Mouse (Mus musculus) hindlimb bud, embryonic 11.5 days (tissue): ENCODE results near the gene Zfp202.
A peak's percentile ranks its signal among the peaks of the same experiment; 100 is the strongest.
"Not testable (repeated sequence)": the region's sequence is repeated elsewhere in the genome, so short reads cannot be mapped to it uniquely, and the experiment has no call there.

Source experiments
- DNase-seq: peaks from one replicate; pipeline ENCODE4 v3.0.0-alpha.2; 2012; ENCODE audit warnings: low read depth, low spot score; ENCODE audit errors: extremely low spot score

Zfp202 gene

GRCm38 (mm10) chr9:40192098-40193038 lies at the start of gene Zfp202:
Gene Zfp202 (plus strand): TSS chr9:40192316.
- peak; percentile 56 for DNase-seq

DNA sequence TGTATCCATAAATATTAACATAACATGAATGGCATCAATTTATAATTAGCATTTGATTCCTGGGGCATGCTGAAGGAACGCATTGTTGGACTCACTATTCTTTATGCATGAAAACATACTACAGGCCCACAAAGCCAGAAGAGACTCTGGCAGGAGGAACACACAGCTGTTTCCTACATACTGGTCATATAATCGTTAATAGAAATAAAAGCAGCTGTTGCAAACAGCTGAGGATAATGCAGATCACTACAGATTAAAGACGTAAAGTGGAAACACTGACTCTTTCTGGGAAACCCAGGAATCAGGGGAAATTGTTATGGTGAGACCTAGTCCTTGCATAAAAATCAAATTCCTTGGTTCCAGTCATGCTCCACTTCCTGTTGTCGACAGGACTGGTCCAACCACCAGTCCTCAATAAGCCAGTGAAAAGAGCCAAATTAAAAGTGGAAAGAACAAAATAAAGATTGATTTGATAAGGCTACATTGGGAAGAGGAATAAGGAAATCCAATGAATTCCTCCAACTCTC lies 36.9 kb upstream of the Zfp202 start:
- no peak for DNase-seq

DNA sequence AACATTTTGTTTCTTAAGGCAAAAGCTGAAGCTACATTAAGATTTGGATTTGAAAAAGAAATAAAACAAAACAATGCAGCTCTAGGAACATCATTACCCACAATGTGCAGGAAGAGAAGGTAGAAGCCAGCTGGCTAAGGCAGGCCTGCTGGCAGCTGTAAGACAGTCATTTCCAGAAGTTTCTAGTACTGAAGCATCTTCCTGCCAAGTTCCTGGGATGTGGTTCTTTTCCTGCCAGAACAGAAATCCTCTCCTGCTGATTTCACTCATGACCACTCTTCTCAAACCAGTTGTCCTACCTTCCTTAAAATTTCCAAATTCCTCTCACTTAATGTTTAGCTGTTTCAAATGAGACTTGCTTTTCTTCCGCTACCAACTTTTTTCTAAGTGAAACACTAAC lies 25.7 kb upstream of the Zfp202 start:
- DNase-seq, result no peak

DNA sequence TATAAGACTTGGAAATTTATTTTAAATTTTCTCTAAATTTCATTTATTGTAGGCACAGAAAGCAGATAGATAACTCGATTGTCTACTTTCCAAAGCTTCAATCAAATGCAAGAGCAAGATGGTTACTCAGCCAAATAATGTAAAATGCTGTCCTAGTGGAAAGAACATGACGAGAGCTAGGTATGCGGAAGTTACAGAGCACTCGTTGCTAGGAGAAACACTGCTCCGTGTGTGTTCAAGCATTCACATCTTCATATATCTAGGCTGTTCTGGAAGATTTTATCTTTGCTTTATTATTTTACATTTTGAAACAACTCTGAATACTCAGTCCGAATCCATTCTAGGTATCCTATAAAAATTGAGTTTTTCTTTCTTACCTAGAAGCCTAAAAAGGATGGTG lies 15.1 kb upstream of the Zfp202 start:
- no peak for DNase-seq

GRCm38 (mm10) chr9:40180620-40181019 lies 11.5 kb upstream of the Zfp202 start, which contains the start of gene Olfr986:
Gene Olfr986 (plus strand): TSS chr9:40180920.
- no peak for DNase-seq

GRCm38 (mm10) chr9:40185166-40185565 lies 7.0 kb upstream of the Zfp202 start:
- not testable (repeated sequence) for DNase-seq

- DNase-seq, result peak; percentile 1
These were observed 835 bp upstream of the Zfp202 start for GRCm38 (mm10) chr9:40191086-40191876.

- no peak for DNase-seq
These were observed 3.9 kb downstream of the Zfp202 start for GRCm38 (mm10) chr9:40195981-40196380.

DNA sequence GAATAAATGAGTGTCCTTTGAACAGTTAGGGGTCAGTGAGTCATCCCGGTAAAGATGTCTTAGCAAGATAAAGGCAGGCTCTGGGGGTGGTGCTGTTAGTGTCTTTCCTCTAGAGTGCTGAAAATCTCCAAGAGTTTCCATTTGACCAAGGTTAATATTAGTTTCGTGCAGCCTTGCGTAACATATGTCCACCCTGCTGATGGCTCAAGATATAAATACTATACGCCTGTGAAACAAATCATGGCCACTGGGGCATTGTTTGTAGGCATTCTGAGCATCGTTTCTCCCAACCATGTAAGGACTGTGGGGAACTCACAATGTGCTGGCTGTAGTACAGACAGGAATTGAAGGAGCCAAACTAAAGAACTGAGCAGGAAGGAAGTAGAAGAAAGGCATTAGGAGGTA lies 14.4 kb downstream of the Zfp202 start:
- no peak for DNase-seq

- DNase-seq, result no peak
These were observed 18.6 kb downstream of the Zfp202 start for GRCm38 (mm10) chr9:40210744-40211143.

DNA sequence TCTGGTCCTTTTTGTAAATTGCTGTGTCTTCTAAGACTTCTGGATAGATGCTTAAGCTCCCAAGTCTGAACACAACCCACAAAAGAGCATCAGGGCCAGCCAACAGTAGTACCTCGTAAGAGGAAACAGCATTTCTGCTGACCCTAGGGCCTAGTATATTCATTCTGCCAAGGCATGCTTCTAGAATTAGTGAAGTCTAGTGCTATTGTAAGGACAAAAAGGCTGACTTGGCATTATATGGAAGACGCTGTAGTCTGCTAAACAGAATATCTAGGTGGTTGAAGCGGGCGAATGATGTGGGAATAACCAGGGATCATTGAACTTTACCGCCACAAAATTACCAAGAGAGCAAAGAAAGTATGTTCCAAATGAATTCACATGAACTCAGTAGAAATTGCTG lies 21.9 kb downstream of the Zfp202 start:
- no peak for DNase-seq

DNA sequence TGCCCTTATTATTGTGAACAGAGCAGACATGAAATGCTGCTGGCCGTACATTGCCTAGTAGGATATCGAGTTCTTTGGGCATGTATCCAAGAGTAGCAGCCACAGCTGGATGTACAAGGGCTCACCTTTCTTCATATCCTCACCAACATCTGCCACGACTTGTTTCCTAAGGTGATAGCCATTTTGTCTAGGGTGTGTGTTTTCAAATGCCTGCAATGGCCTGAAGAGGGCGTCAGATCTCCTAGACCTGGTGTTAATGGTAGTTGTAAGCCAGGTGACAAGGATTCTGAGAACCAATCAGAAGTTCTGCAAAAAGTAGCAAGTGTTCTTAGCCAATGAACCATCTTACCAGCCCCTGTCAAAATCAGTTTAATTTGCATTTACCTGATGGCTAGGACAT lies 24.5 kb downstream of the Zfp202 start:
- no peak for DNase-seq

DNA sequence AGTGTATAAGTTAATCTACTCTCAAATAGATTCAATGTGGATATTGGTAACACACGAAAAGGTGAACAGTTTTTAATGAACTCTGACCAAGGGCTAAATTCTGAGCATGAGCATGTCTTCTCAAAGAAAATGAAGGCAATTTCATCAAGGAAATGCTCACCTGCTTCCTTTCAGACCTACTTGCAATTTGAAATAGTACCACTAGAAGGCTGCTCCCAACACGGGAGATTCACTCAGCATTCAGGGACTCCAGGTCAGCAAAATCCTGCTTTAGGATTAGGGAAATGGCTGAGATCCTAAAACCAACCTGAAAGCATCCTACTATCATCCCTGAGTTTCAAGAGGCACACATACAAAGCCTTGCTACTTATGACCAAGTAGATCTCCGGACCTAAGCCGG lies 32.2 kb downstream of the Zfp202 start:
- no peak for DNase-seq

GRCm38 (mm10) chr9:40227874-40228789 lies 36.0 kb downstream of the Zfp202 start:
- DNase-seq, result no peak

- DNase-seq, result no peak
These were observed 36.8 kb downstream of the Zfp202 start for GRCm38 (mm10) chr9:40228804-40229331.

DNA sequence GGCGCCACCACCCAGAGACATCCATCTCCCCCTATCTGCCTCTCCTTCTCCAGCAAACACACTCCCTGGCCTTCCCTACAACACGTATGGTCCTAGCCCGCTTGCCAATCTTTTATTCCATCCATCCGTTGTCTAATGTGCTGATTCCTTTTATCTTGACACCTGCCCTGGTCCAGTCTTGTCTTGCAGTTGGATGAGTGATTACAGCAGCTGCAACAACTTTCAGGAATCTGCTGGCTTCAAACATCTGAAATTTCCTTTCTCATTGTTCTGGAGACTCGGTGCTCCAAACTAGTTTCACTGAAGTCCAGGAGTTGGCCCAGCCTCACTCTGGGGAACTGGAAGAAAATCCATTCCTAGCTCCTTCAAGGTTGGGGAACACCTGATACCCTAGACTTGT lies 37.4 kb downstream of the Zfp202 start:
- DNase-seq, result no peak

GRCm38 (mm10) chr9:40231019-40231418 lies 38.9 kb downstream of the Zfp202 start:
- no peak for DNase-seq

DNA sequence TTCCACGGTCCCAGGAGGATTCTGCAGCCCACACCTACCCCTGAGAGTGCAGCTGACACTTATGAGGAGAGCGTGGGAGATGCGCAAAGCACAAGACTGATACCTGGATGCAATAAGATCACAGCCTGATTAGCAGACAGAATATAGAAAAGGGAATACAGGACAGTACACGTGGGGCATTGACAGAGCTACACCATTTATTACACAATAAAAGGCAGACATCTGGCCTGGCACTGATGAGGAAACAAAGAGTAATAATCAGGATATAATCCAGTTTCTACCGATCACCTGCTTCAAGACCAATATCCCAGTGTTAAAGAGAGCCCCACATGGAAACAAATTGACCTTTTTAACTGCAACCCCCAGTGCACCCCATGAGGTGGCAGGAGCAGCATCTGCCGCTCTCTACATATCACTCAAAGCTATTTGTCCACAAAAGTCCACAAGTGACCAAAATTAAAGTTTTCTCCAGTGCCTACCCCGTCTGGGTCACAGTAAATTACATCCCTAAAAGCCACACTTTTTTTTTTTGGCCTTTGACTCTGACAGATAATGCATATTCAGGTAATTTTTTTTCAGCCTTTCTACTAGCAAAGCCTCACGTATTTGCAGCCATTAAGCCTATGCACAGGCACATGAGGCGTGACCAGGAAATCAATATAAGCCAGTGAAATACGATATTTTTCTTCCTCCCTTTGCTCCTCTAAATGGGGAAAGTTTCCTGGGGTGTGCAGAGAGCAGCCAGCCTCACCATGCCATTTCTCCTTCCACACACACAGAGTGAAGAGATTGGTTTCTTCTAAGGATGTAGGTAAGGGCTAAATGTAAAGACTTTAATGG lies 42.3 kb downstream of the Zfp202 start:
- no peak for DNase-seq

GRCm38 (mm10) chr9:40235220-40235619 lies 43.1 kb downstream of the Zfp202 start:
- DNase-seq, result no peak
